Mouse (Mus musculus): ENCODE data around the gene Arhgap15.

DNA sequence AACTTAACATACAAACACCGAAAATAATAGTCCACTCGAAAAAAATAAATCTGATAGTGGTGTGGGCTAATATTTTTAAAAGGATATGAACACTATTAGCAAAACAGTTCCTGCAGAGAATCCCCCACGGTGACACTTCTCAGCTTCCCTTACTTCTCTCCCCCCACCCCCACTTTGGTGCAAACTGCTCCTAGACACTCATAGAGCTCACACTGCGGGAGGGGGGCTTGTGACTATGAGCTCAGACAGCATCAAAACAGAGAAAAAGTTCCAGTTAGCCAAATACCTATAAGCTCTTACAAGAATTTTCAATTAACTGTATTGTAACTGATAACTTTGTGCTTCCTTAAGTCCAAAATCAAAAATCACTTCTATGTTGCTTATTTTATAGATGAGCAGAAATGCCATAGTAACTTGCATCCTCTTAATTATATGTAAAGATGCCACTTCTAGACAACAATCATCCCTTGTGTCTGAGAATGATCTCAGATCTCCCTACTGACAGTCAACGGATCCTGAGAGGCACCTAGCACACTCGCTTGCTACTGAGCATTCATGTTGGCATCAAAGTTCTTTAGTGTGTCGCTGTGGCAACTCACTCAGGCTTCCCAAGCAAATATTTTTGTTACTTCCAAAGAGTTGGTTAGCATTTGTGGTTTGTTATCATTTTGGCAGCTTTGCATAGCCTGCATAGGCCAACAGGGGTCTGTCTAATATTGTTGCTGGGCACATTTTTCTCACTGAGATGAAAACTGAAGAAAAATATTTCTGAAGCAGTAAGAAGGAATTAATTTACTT, 493.2 kb downstream of the Arhgap15 start:
- TF ChIP-seq POLR2A (IDR thresholded peaks at IDR 0.05; ENCODE audit: borderline replicate concordance, extremely low read depth, insufficient read depth, insufficient read length, poor library complexity, severe bottlenecking) = no peak
- TF ChIP-seq CTCF (IDR thresholded peaks at IDR 0.05; ENCODE audit: borderline replicate concordance, extremely low read depth, insufficient read depth, insufficient read length) = no peak
